Mouse (Mus musculus) heart, postnatal 0 days (tissue): ENCODE results near the gene Vsir.

Source experiments
- CTCF ChIP-seq: IDR thresholded peaks from 2 replicates; pipeline ENCODE4 v1.5.1; 2016; ENCODE audit warnings: antibody characterized with exemption, control low read depth, low read depth
- EP300 ChIP-seq: IDR thresholded peaks from 2 replicates; pipeline ENCODE4 v1.6.1; 2016; ENCODE audit warnings: antibody characterized with exemption, low read depth

DNA sequence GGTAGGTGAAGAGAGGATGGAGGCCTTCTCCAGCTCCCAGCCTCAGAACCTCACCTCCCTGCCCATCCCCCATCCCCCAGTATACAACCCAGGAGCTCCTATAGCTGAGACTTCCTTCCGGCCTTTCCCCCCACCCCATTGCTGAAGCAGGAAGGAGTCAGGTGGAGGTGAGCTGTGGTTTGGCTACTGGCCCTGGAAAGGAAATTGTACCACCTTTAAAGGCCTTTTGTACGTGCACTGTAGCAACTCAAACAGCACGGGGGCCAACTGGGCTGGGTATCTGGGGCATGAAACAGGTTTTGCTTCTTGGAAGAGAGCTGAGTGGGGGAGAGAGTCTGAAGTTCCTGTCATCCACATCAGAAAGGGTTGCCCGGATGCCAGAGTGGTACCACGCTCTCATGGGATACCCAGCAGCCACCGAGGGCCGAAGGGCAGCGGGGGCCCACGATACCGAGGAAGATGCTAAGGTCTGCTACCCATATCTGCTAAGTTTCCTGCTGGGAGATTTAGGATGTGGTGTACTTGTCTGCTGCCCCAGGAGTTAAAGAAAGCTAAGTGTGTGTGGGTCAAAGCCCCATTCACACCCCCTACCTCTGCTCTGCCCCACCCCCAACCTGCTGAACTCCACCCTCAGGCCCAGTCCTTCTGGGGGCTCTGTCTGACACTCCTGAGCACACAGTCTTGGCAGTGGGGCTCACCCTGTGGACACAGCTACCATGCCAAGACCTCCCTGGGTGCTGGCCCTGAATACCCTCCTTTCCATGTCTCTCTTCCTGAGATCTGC is 34.7 kb downstream of the Vsir start:
- TF ChIP-seq CTCF (no peak), EP300 (no peak)
